Comparison of ENCODE assay signal across 24 mouse cellular contexts in the genomic region with DNA sequence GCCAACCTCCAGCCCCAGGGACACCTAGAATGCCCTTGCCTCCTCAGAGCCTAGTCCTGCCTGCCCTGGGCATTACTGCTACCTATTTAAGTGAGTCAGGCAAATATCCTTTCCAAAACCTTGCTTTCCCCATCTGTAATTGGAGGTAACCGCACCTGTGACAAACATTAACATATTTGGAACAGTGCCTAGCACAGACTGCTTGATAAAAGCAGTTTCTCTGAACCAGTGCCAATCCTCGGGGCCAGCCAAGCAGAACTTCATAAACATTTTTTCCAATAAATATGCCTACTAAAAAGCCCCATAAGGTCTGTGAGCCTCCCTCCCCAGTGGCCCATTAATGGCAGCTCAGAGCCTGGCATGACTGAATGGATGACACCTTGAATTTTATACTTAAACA. TPM values are rescaled to one million over a fixed set of nuclear protein-coding genes. Genes with fewer than 3 reads are reported as not detected.
DNase-seq lines count a peak whose midpoint lies in the region; ATAC-seq and TF ChIP-seq lines count a peak whose summit lies in the region.
"Had no signal": no experiment of that assay in that cellular context is flagged by ENCODE, and none has a peak within 500 bp of the region (broad histone marks: within the 10 kb centered on the region; RNA-seq: fewer than 3 reads in every experiment).

No protein-coding gene starts in this region.

- no peaks in the 10 kb centered on the region for H3K4me1 ChIP-seq in hindbrain, postnatal 0 days (ENCODE audit: insufficient read depth, low read length)
- peaks cover 10% of the 10 kb centered on the region for H3K4me1 ChIP-seq in hindbrain, embryonic 13.5 days (replicated peaks)
- H3K4me1 ChIP-seq in kidney, embryonic 16.5 days (ENCODE audit: insufficient read depth, low read length), result no peaks in the 10 kb centered on the region

- TF ChIP-seq CTCF in hindbrain, postnatal 0 days (IDR thresholded peaks at IDR 0.05; ENCODE audit: low read depth), result no peak

- H3K27ac ChIP-seq in hindbrain, postnatal 0 days, result no peak overlapping the region
- no peak overlapping the region for H3K27ac ChIP-seq in hindbrain, embryonic 13.5 days
- peak overlapping the region; percentile 24; the same call in 1 of the 2 replicates for H3K27ac ChIP-seq in kidney, embryonic 16.5 days (ENCODE audit: low read length)
- H3K27ac ChIP-seq: embryonic facial prominence, embryonic 15.5 days; hindbrain, embryonic 10.5 days; layer of hippocampus, adult 2 months; liver, embryonic 13.5 days; lung, embryonic 15.5 days had no signal

- DNase-seq in hindbrain, postnatal 0 days (ENCODE audit: low spot score), result peak; percentile 38
- DNase-seq in lung, postnatal 25 days (ENCODE audit: low spot score), result peak; percentile 23
- no peak for DNase-seq in lung, postnatal 4 days
- DNase-seq in lung, postnatal 36 days, result peak; percentile 35
- no peak for DNase-seq in thymus, postnatal 14 days
- no peak for DNase-seq in cerebellum, adult 18-20 months
- DNase-seq: adrenal gland, postnatal 36 days; cerebellum, adult 9-11 months; left cerebral cortex, postnatal 4 days; liver, embryonic 13.5 days; right cerebral cortex, postnatal 4 days had no signal

- no peak overlapping the region for H3K4me3 ChIP-seq in hindbrain, postnatal 0 days (ENCODE audit: low read length)
- no peak overlapping the region for H3K4me3 ChIP-seq in hindbrain, embryonic 13.5 days
- H3K4me3 ChIP-seq in kidney, embryonic 16.5 days (ENCODE audit: low read length), result no peak overlapping the region
- H3K4me3 ChIP-seq: embryonic facial prominence, embryonic 15.5 days; hindbrain, embryonic 10.5 days; layer of hippocampus, adult 2 months; liver, embryonic 13.5 days; lung, embryonic 15.5 days had no signal

- H3K9me3 ChIP-seq in hindbrain, postnatal 0 days (ENCODE audit: low read length), result no peaks in the 10 kb centered on the region
- no peaks in the 10 kb centered on the region for H3K9me3 ChIP-seq in hindbrain, embryonic 13.5 days
- no peaks in the 10 kb centered on the region for H3K9me3 ChIP-seq in kidney, embryonic 16.5 days (ENCODE audit: low read length)
- H3K9me3 ChIP-seq: embryonic facial prominence, embryonic 15.5 days; hindbrain, embryonic 10.5 days; liver, embryonic 13.5 days; lung, embryonic 15.5 days had no signal

- no peak overlapping the region for H3K9ac ChIP-seq in hindbrain, postnatal 0 days (replicated peaks; ENCODE audit: low read length)
- H3K9ac ChIP-seq in hindbrain, embryonic 13.5 days, result no peak overlapping the region
- H3K9ac ChIP-seq in kidney, embryonic 16.5 days (replicated peaks; ENCODE audit: low read length), result no peak overlapping the region
- H3K9ac ChIP-seq: embryonic facial prominence, embryonic 15.5 days; liver, embryonic 13.5 days; lung, embryonic 15.5 days had no signal

- no peak overlapping the region for H3K4me2 ChIP-seq in hindbrain, postnatal 0 days (ENCODE audit: low read depth, low read length)
- H3K4me2 ChIP-seq in hindbrain, embryonic 13.5 days, result no peak overlapping the region
- H3K4me2 ChIP-seq in kidney, embryonic 16.5 days (replicated peaks; ENCODE audit: low read depth, low read length), result no peak overlapping the region
- H3K4me2 ChIP-seq: embryonic facial prominence, embryonic 15.5 days; liver, embryonic 13.5 days; lung, embryonic 15.5 days had no signal

- H3K27me3 ChIP-seq in hindbrain, postnatal 0 days (ENCODE audit: insufficient read depth, low read length), result no peaks in the 10 kb centered on the region
- no peaks in the 10 kb centered on the region for H3K27me3 ChIP-seq in hindbrain, embryonic 13.5 days
- no peaks in the 10 kb centered on the region for H3K27me3 ChIP-seq in kidney, embryonic 16.5 days (ENCODE audit: insufficient read depth, low read length)
- H3K27me3 ChIP-seq: embryonic facial prominence, embryonic 15.5 days; lung, embryonic 15.5 days had no signal

- WGBS in hindbrain, postnatal 0 days, result 51% methylated on average over 2 of the region's 2 CpGs
- WGBS in hindbrain, embryonic 13.5 days, result 70% methylated on average over 2 of the region's 2 CpGs
- 50% methylated on average over 2 of the region's 2 CpGs for WGBS in kidney, embryonic 16.5 days

- ATAC-seq in hindbrain, postnatal 0 days, result no peak
- ATAC-seq in hindbrain, embryonic 13.5 days (ENCODE audit: low FRiP score), result no peak
- ATAC-seq in kidney, embryonic 16.5 days (ENCODE audit: low FRiP score, low TSS enrichment), result no peak

- H3K36me3 ChIP-seq in hindbrain, postnatal 0 days (ENCODE audit: insufficient read depth, low read length), result peaks cover 14% of the 10 kb centered on the region
- H3K36me3 ChIP-seq in hindbrain, embryonic 13.5 days, result peaks cover 17% of the 10 kb centered on the region
- H3K36me3 ChIP-seq in kidney, embryonic 16.5 days (ENCODE audit: insufficient read depth, low read length), result peaks cover 18% of the 10 kb centered on the region

RNA-seq across cellular contexts. Expression of a gene that starts 22.1 kb away (rescaled TPM):
- 99.1 and 101 TPM in 2 replicates for total RNA-seq in hindbrain, postnatal 0 days (2014; rRNA removed)
- polyA plus RNA-seq in hindbrain, postnatal 0 days (2015; fragmentation: Nextera tagmentation; extraction: Ambion mirVana), result 123 and 129 TPM in 2 replicates
- polyA plus RNA-seq in hindbrain, embryonic 13.5 days (2015; fragmentation: Nextera tagmentation; extraction: Ambion mirVana), result 87.2 and 90.0 TPM in 2 replicates
- 172 and 186 TPM in 2 replicates for polyA plus RNA-seq in kidney, embryonic 16.5 days (2015; fragmentation: Nextera tagmentation; extraction: Ambion mirVana)

RNA-seq across cellular contexts. Expression of a gene that starts 45.3 kb away (rescaled TPM):
- 0.90 TPM in 1 of 2 replicates, not detected in the other for total RNA-seq in hindbrain, postnatal 0 days (2014; rRNA removed)
- 0.08 and 0.13 TPM in 2 replicates for polyA plus RNA-seq in hindbrain, postnatal 0 days (2015; fragmentation: Nextera tagmentation; extraction: Ambion mirVana)
- 0.62 and 0.80 TPM in 2 replicates for polyA plus RNA-seq in hindbrain, embryonic 13.5 days (2015; fragmentation: Nextera tagmentation; extraction: Ambion mirVana)
- polyA plus RNA-seq in kidney, embryonic 16.5 days (2015; fragmentation: Nextera tagmentation; extraction: Ambion mirVana), result not detected in 2 replicates
- total RNA-seq: adrenal gland, postnatal 36 days; gastrocnemius, adult 18-20 months; gastrocnemius, postnatal 4 days; layer of hippocampus, adult 2 months; left cerebral cortex, postnatal 4 days; megakaryocyte-erythroid progenitor cell, adult 5-6 weeks; monocyte, adult 5-6 weeks had no signal
- polyA plus RNA-seq: embryonic facial prominence, embryonic 15.5 days; heart, embryonic 16.5 days; liver, embryonic 13.5 days; lung, embryonic 15.5 days; stomach, embryonic 16.5 days; thymus, postnatal 0 days had no signal

RNA-seq across cellular contexts. Expression of a gene that starts 56.3 kb away (rescaled TPM):
- total RNA-seq in hindbrain, postnatal 0 days (2014; rRNA removed), result 42.5 and 55.6 TPM in 2 replicates
- 53.3 and 56.7 TPM in 2 replicates for polyA plus RNA-seq in hindbrain, postnatal 0 days (2015; fragmentation: Nextera tagmentation; extraction: Ambion mirVana)
- 30.7 and 30.9 TPM in 2 replicates for polyA plus RNA-seq in hindbrain, embryonic 13.5 days (2015; fragmentation: Nextera tagmentation; extraction: Ambion mirVana)
- polyA plus RNA-seq in kidney, embryonic 16.5 days (2015; fragmentation: Nextera tagmentation; extraction: Ambion mirVana), result 23.1 and 24.3 TPM in 2 replicates

Comparison
In these comparisons a context has a peak if more than half of its experiments do, and no peak if none do; other contexts are left out.
1. DNase-seq: peak in hindbrain, postnatal 0 days (single experiment), lung, postnatal 25 days (single experiment) and lung, postnatal 36 days (single experiment); none in lung, postnatal 4 days (0 of 2), thymus, postnatal 14 days (single experiment) and cerebellum, adult 18-20 months (0 of 2).